Mouse (Mus musculus) C2C12 (cell line): Measurements from ENCODE around the gene Chn2. TPM values are rescaled to one million over a fixed set of nuclear protein-coding genes. Genes with fewer than 3 reads are reported as not detected.

ENCODE experiments used
- H3K27me3 ChIP-seq: one replicate; pipeline ENCODE4 v1.6.1; 2011; ENCODE audit not compliant: control insufficient read depth, insufficient read depth, insufficient read length
- H3K36me3 ChIP-seq: one replicate; pipeline ENCODE4 v1.6.1; 2011; ENCODE audit not compliant: control insufficient read depth, insufficient read depth
- H3K4me3 ChIP-seq: one replicate; pipeline ENCODE4 v1.5.1; 2011; ENCODE audit warnings: mild to moderate bottlenecking, control low read depth; ENCODE audit not compliant: poor library complexity, insufficient read depth, severe bottlenecking
- H3K79me2 ChIP-seq: one replicate; pipeline ENCODE4 v1.6.1; 2011; ENCODE audit not compliant: control insufficient read depth, insufficient read depth
- H3K79me3 ChIP-seq: one replicate; pipeline ENCODE4 v1.6.1; 2011; ENCODE audit warnings: low read depth, control low read depth
- H3ac ChIP-seq: one replicate; pipeline ENCODE3; 2011; ENCODE audit warnings: low read depth; ENCODE audit not compliant: control insufficient read depth, insufficient read length
- CEBPB ChIP-seq: IDR thresholded peaks from one replicate; pipeline ENCODE4 v1.6.1; 2011; ENCODE audit warnings: low read depth, mild to moderate bottlenecking, control low read depth, moderate library complexity
- CTCF ChIP-seq: IDR thresholded peaks from one replicate; pipeline ENCODE4 v1.5.1; 2011; ENCODE audit not compliant: control insufficient read depth, insufficient read depth, insufficient read length
- FOSL1 ChIP-seq: IDR thresholded peaks from one replicate; pipeline ENCODE4 v1.8.0; 2011; ENCODE audit warnings: mild to moderate bottlenecking, low read length; ENCODE audit not compliant: poor library complexity, insufficient read depth, severe bottlenecking
- MAX ChIP-seq: IDR thresholded peaks from one replicate; pipeline ENCODE4 v1.6.1; 2011; ENCODE audit warnings: mild to moderate bottlenecking, control low read depth
- MYOD1 ChIP-seq: IDR thresholded peaks from one replicate; pipeline ENCODE4 v1.6.1; 2011; ENCODE audit warnings: low read depth; ENCODE audit not compliant: control insufficient read depth, insufficient read length
- MYOG ChIP-seq: IDR thresholded peaks from one replicate; pipeline ENCODE4 v1.6.1; 2011; ENCODE audit not compliant: control insufficient read depth, insufficient read length; ENCODE audit errors: extremely low read depth
- USF1 ChIP-seq: IDR thresholded peaks from one replicate; pipeline ENCODE4 v1.6.1; 2011; ENCODE audit warnings: low read depth, mild to moderate bottlenecking, control low read depth, moderate library complexity
- polyA plus RNA-seq: library from polyadenylated mRNA; unstranded; fragments of >200 nt; fragmentation: generic; extraction: Trizol; gene quantifications from one replicate; pipeline ENCODE4 v1.2.1, GENCODE M21; 2012; ENCODE audit warnings: missing spikeins

Gene Chn2
- polyA plus RNA-seq, 1 experiment, result 6.4 TPM

DNA sequence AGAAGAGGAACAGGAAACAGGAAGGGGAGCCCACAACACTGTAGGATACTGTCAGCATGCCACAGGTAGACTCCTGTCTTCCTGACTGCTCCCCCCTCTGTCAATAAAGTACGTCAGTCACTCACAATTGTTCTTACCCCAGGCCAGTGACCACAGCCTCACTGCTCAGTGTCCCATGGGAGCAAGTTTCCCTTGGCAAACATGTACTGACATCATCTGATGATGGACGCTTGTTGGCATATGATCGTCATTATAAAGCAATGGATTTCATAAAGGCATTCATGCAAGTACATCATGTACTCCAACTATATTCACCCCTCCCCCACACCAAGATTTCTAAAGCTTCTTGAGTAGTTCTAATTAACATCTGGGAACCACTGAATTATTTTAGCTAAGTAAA, 218.2 kb downstream of the Chn2 start:
- no peaks in the 10 kb centered on the region for H3K36me3 ChIP-seq
- TF ChIP-seq CEBPB (no peak), MAX (no peak), USF1 (no peak), MYOD1 (no peak), CTCF (no peak), FOSL1 (no peak), MYOG (no peak)

DNA sequence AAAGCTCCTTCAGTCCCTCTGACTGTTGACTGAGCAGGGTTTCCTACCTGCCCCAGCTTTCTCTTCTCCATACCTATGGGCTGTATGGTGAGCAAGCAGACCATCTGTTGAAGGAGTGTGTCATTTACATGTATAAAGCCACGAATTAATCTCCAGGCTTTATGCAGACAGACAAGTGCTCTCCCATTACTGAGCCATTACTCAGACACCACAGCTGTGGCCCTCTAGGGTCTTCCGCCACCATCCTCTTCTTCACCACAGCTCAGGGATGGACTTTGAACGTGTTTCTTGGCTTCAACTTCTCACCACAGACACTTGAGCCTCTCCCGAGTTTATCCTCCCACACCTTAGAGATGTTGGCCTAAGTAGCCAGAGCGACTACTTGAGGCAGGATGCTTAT, 219.1 kb downstream of the Chn2 start:
- no peaks in the 10 kb centered on the region for H3K79me3 ChIP-seq
- H3K36me3 ChIP-seq, result no peaks in the 10 kb centered on the region
- TF ChIP-seq CTCF (no peak), MYOD1 (peak; percentile 83), CEBPB (no peak), FOSL1 (no peak)
- no peaks in the 10 kb centered on the region for H3K79me2 ChIP-seq
- no peaks in the 10 kb centered on the region for H3K27me3 ChIP-seq
- H3ac ChIP-seq, result no peak overlapping the region
- no peak overlapping the region for H3K4me3 ChIP-seq

More for the DNA sequence above, 218.2 kb downstream of the Chn2 start:
- no peak overlapping the region for H3K4me3 ChIP-seq
- no peaks in the 10 kb centered on the region for H3K27me3 ChIP-seq
- no peak overlapping the region for H3ac ChIP-seq
- no peaks in the 10 kb centered on the region for H3K79me2 ChIP-seq
- H3K79me3 ChIP-seq, result no peaks in the 10 kb centered on the region

DNA sequence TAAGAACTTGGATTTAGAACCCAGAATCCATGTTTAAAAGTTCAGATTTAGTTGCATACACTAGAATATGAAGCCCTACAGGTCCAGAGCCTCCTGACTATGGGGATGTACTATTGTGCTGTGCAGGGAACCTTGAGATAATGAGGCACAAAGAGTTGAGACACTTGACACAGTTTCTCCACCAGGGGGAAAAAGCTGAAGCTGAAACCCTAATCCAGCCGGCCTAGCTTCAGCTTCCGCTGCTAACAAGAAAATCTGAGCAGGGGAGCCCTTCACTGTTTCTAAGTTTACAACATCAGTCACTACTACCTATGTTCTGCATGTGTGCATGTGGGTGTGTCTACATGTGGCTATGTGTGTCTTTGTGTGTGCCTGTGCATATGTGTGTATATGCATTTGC, 223.4 kb downstream of the Chn2 start:
- Histone ChIP-seq H3K27me3 (no peaks in the 10 kb centered on the region), H3K79me3 (no peaks in the 10 kb centered on the region), H3ac (no peak overlapping the region), H3K79me2 (no peaks in the 10 kb centered on the region), H3K36me3 (no peaks in the 10 kb centered on the region), H3K4me3 (no peak overlapping the region)
- TF ChIP-seq CTCF (no peak), FOSL1 (no peak), MYOG (no peak), CEBPB (no peak), MYOD1 (no peak), USF1 (no peak), MAX (no peak)

DNA sequence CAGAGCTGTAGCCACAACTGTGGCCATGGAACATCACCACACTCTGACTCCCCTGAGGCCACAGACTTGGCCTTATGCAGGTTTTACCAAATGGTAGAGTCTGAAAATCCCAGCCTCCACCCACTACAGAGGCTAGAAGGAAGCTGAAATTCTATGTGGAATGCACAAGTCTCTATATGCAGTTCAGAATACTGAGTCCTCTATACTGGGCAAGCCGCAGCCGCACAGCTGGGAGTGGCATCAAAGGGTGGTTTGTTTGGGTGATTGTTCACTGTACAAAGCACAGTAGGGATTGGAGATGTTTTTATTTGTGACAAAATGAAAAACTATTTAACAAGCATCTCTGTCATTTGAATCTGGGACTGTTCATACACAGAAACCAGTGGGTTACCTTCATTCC, 224.5 kb downstream of the Chn2 start:
- TF ChIP-seq MAX (no peak), USF1 (no peak), MYOD1 (no peak), MYOG (no peak)
- no peak overlapping the region for H3K4me3 ChIP-seq
- H3K36me3 ChIP-seq, result no peaks in the 10 kb centered on the region
- no peaks in the 10 kb centered on the region for H3K79me3 ChIP-seq
- no peaks in the 10 kb centered on the region for H3K79me2 ChIP-seq
- no peaks in the 10 kb centered on the region for H3K27me3 ChIP-seq
- H3ac ChIP-seq, result no peak overlapping the region

DNA sequence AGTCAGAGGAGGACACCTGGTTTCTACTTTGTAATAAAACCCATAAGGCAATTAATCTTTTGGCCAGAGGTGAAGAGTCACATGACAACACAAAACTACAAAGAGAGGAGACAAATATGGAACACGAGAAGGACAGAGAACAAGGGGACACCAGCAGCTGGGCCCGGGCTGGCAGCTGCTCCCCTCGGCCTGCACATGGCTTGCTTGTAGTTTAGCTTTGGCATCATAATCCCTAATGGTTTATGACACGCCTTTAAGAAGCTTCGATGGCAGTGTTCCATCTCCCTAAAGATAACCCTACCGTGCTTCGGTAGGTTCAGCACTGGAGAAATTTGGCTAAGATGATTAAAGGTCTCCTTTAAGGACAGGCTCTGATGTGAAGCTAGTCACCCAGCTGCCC, 225.2 kb downstream of the Chn2 start:
- Histone ChIP-seq H3K79me3 (no peaks in the 10 kb centered on the region), H3K4me3 (no peak overlapping the region), H3K79me2 (no peaks in the 10 kb centered on the region), H3K36me3 (no peaks in the 10 kb centered on the region), H3ac (no peak overlapping the region), H3K27me3 (no peaks in the 10 kb centered on the region)
- TF ChIP-seq FOSL1, result no peak
- TF ChIP-seq USF1, result peak; percentile 17
- TF ChIP-seq MYOD1, result no peak
- no peak for TF ChIP-seq MYOG
- TF ChIP-seq CEBPB, result no peak

DNA sequence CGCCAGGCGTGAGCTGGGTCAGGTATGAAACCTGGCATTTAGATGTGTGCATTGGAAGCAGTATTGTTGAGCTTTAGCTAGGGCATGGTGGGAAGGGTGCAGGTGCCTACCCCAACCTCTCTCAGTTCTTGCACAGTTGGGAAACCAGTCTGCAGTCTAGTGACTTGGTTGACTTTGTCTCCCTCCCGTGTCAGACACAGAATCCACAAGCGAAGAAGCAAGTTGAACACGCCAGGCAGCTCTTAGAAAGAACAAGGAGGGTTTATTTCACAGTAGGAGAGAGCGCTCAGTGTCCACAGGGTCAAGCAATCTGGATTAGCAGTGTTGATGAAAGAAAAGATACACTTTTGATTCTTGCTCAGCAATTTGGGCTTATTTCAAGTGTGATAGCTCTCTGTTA, 226.0 kb downstream of the Chn2 start:
- Histone ChIP-seq H3ac (no peak overlapping the region), H3K79me3 (no peaks in the 10 kb centered on the region), H3K4me3 (no peak overlapping the region), H3K36me3 (no peaks in the 10 kb centered on the region), H3K27me3 (no peaks in the 10 kb centered on the region), H3K79me2 (no peaks in the 10 kb centered on the region)
- TF ChIP-seq MAX (no peak), CTCF (no peak), MYOD1 (no peak), FOSL1 (no peak), USF1 (no peak), MYOG (no peak), CEBPB (no peak)
